ENCODE assay signal across 12 mouse cellular contexts in the genomic region with DNA sequence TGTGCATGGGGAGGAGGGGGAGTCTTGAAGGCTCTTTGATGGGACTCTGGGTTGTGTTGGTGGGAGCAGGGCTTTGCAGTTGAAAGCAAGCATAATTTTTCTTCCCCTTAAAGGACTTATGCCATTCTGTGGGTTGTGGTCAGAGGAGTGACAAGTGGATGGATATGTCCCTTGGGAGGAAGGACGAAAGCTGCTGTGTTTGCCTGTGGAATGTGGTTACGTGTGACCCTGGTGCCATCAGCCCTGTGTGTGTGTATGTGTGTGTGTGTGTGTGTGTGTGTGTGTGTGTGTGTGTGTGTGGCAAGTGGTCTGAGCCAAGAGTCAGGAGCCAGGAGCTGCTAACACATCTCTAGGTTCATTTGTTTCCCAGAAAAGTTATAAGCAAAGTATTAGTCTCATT.
DNase-seq lines count a peak whose midpoint lies in the region; ATAC-seq and TF ChIP-seq lines count a peak whose summit lies in the region.
"Had no signal": no experiment of that assay in that cellular context is flagged by ENCODE, and none has a peak within 500 bp of the region (broad histone marks: within the 10 kb centered on the region; RNA-seq: fewer than 3 reads in every experiment).

No protein-coding gene starts in this region.

- no peaks in the 10 kb centered on the region for H3K36me3 ChIP-seq in liver, embryonic 12.5 days
- H3K36me3 ChIP-seq in liver, postnatal 0 days (replicated peaks; ENCODE audit: insufficient read depth, low read length): no peaks in the 10 kb centered on the region
- H3K36me3 ChIP-seq: lung, embryonic 15.5 days; midbrain, embryonic 12.5 days had no signal

- H3K27ac ChIP-seq in liver, embryonic 12.5 days: peak overlapping the region; percentile 72
- H3K27ac ChIP-seq in liver, postnatal 0 days (ENCODE audit: low read depth): no peak overlapping the region
- H3K27ac ChIP-seq: lung, embryonic 15.5 days; midbrain, embryonic 12.5 days had no signal

- 28% methylated on average over 2 of the region's 2 CpGs for WGBS in liver, embryonic 12.5 days (ENCODE audit: insufficient replicate concordance)
- 22% methylated on average over 2 of the region's 2 CpGs for WGBS in liver, postnatal 0 days (ENCODE audit: insufficient replicate concordance)

- H3K4me3 ChIP-seq in liver, embryonic 12.5 days: no peak overlapping the region
- H3K4me3 ChIP-seq in liver, postnatal 0 days (ENCODE audit: low read depth, low read length): no peak overlapping the region
- H3K4me3 ChIP-seq: erythroblast, embryonic 14.5 days; lung, embryonic 15.5 days; midbrain, embryonic 12.5 days had no signal

- H3K4me2 ChIP-seq in liver, embryonic 12.5 days: peak overlapping the region; percentile 47
- H3K4me2 ChIP-seq in liver, postnatal 0 days (ENCODE audit: low read depth, low read length): no peak overlapping the region
- H3K4me2 ChIP-seq: lung, embryonic 15.5 days; midbrain, embryonic 12.5 days had no signal

- peak overlapping the region; percentile 43 for H3K9ac ChIP-seq in liver, embryonic 12.5 days
- no peak overlapping the region for H3K9ac ChIP-seq in liver, postnatal 0 days (replicated peaks)
- H3K9ac ChIP-seq: lung, embryonic 15.5 days; midbrain, embryonic 12.5 days had no signal

- H3K4me1 ChIP-seq in liver, embryonic 12.5 days: peaks cover 45% of the 10 kb centered on the region
- peaks cover 10% of the 10 kb centered on the region for H3K4me1 ChIP-seq in liver, postnatal 0 days (ENCODE audit: insufficient read depth)
- H3K4me1 ChIP-seq: lung, embryonic 15.5 days had no signal

- peaks cover 21% of the 10 kb centered on the region for H3K27me3 ChIP-seq in liver, embryonic 12.5 days (replicated peaks)
- no peaks in the 10 kb centered on the region for H3K27me3 ChIP-seq in liver, postnatal 0 days (ENCODE audit: insufficient read depth, low read length)
- H3K27me3 ChIP-seq: lung, embryonic 15.5 days had no signal

- no peak for TF ChIP-seq EP300 in liver, postnatal 0 days (IDR thresholded peaks at IDR 0.05; ENCODE audit: low read depth)

- no peak for TF ChIP-seq CTCF in liver, postnatal 0 days (IDR thresholded peaks at IDR 0.05; ENCODE audit: low read depth)

- ATAC-seq in liver, embryonic 12.5 days: no peak
- ATAC-seq in liver, postnatal 0 days: no peak
- peak; percentile 25 for ATAC-seq in granulocyte monocyte progenitor cell, adult 5-6 weeks (replicated peaks; ENCODE audit: poor library complexity, severe bottlenecking)
- ATAC-seq in megakaryocyte-erythroid progenitor cell, adult 5-6 weeks (replicated peaks; ENCODE audit: low FRiP score, low TSS enrichment, poor library complexity, severe bottlenecking): 0 out of 2 replicates have a peak, but pooled peaks have one; percentile 1

- peak; percentile 23 to 59 for DNase-seq in adrenal gland, adult (ENCODE audit: inconsistent age in 2 of 2, low spot score in 1 of 2)
- DNase-seq in adrenal gland, postnatal 25 days: no peak
- no peak for DNase-seq in liver, postnatal 0 days
- no peak for DNase-seq in cerebellum, postnatal 4 days (ENCODE audit: low spot score in 2 of 2)
- DNase-seq in spleen, postnatal 14 days (ENCODE audit: low spot score in 2 of 2): no peak
- DNase-seq: cerebellum, postnatal 36 days had no signal

- no peaks in the 10 kb centered on the region for H3K9me3 ChIP-seq in liver, embryonic 12.5 days (replicated peaks)
- no peaks in the 10 kb centered on the region for H3K9me3 ChIP-seq in liver, postnatal 0 days (ENCODE audit: low read length)
- H3K9me3 ChIP-seq: lung, embryonic 15.5 days; midbrain, embryonic 12.5 days had no signal

Comparison
In these comparisons a context has a peak if more than half of its experiments do, and no peak if none do; other contexts are left out.
1. DNase-seq: peak in adrenal gland, adult (2 of 2); none in adrenal gland, postnatal 25 days (single experiment), liver, postnatal 0 days (single experiment), cerebellum, postnatal 4 days (0 of 2) and spleen, postnatal 14 days (0 of 2).
2. ATAC-seq: peak in granulocyte monocyte progenitor cell, adult 5-6 weeks (single experiment) and megakaryocyte-erythroid progenitor cell, adult 5-6 weeks (single experiment); none in liver, embryonic 12.5 days (single experiment) and liver, postnatal 0 days (single experiment).